Mouse (Mus musculus) limb, embryonic 12.5 days (tissue): ENCODE measurements around the gene Sorl1. TPM values are rescaled to one million over a fixed set of nuclear protein-coding genes. Genes with fewer than 3 reads are reported as not detected.

Experiments
- ATAC-seq: fragments of 200-750 bp; cut with Nextera tagmentation; 2 replicates; pipeline ENCODE4 v1.8.0; 2017; ENCODE audit warnings: low read depth, moderate TSS enrichment; ENCODE audit not compliant: insufficient number of reproducible peaks, insufficient read depth, low FRiP score, low TSS enrichment
- H3K27ac ChIP-seq: fragments of 300-500 bp; sonication (generic); 2 replicates; pipeline ENCODE4 v1.5.1; 2016; ENCODE audit warnings: mild to moderate bottlenecking, moderate library complexity
- H3K27me3 ChIP-seq: fragments of 300-500 bp; sonication (generic); 2 replicates; pipeline ENCODE4 v1.6.1; 2016; ENCODE audit warnings: mild to moderate bottlenecking, moderate library complexity
- H3K36me3 ChIP-seq: fragments of 300-500 bp; sonication (generic); 2 replicates; pipeline ENCODE4 v1.6.1; 2016; ENCODE audit warnings: mild to moderate bottlenecking, moderate library complexity
- H3K4me1 ChIP-seq: fragments of 300-500 bp; sonication (generic); replicated peaks from 2 replicates; pipeline ENCODE4 v1.6.1; 2016
- H3K4me2 ChIP-seq: fragments of 300-500 bp; sonication (generic); 2 replicates; pipeline ENCODE4 v1.6.1; 2016; ENCODE audit warnings: mild to moderate bottlenecking, moderate library complexity
- H3K4me3 ChIP-seq: fragments of 300-500 bp; sonication (generic); replicated peaks from 2 replicates; pipeline ENCODE4 v1.5.1; 2016; ENCODE audit warnings: mild to moderate bottlenecking
- H3K9ac ChIP-seq: fragments of 300-500 bp; sonication (generic); replicated peaks from 2 replicates; pipeline ENCODE4 v1.6.1; 2016; ENCODE audit warnings: mild to moderate bottlenecking, moderate library complexity
- H3K9me3 ChIP-seq: fragments of 300-500 bp; sonication (generic); 2 replicates; pipeline ENCODE4 v1.6.1; 2016; ENCODE audit warnings: mild to moderate bottlenecking, moderate library complexity
- WGBS: fragments of 180-500 bp; shearing (Covaris S2); methylation state at CpG from one replicate; pipeline ENCODE4 v1.1.7; 2016; 5-methylcytosine and 5-hydroxymethylcytosine counted together
- polyA plus RNA-seq: library from polyadenylated mRNA; unstranded; fragments of >200 nt; fragmentation: Nextera tagmentation; extraction: Ambion mirVana; gene quantifications from 2 replicates; pipeline ENCODE4 v1.2.1, GENCODE M21; 2016

The Sorl1 gene
- polyA plus RNA-seq, 1 experiment from 2014 or later: 4.6 TPM

GRCm38 (mm10) chr9:42121631-42122354 lies 2.3 kb downstream of the Sorl1 start:
- ATAC-seq: no peak
- H3K9ac ChIP-seq: no peak overlapping the region
- H3K4me1 ChIP-seq: peaks cover 10% of the 10 kb centered on the region
- no peaks in the 10 kb centered on the region for H3K36me3 ChIP-seq
- no peak overlapping the region for H3K4me3 ChIP-seq
- H3K4me2 ChIP-seq: no peak overlapping the region
- WGBS: 71% methylated on average over 10 of the region's 10 CpGs
- H3K9me3 ChIP-seq: no peaks in the 10 kb centered on the region
- peaks cover 46% of the 10 kb centered on the region for H3K27me3 ChIP-seq
- H3K27ac ChIP-seq: no peak overlapping the region

DNA sequence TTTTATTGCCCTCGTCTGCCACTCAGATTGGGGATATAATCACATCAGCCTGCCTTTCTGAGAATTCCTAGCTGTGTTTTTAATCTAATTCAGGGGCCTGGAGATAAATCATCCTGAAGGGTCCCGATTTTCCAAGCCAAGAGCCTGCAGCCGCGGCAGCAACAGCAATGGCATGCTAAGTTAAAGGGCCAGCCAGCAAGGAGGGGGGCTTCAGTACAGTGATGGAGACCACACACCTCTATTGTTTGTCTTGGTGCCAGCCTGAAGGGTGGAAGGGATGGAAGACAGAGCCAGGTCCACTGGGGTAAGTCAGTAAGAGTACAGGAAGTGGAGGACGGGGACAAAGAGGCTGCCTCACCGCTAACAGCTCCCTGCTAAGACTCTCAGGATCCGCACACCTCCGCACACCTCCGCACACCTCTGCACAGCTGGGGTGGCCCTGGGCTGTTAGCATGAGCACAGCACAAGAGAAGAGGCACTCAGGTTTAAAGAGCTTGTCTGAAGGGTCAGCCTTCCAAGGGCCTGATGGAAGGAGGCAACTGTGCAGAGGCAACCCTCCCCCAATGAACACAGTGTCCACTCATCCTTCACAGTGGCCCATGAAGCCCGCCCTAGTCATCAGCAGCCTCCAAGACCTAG lies 7.6 kb downstream of the Sorl1 start:
- peaks cover 12% of the 10 kb centered on the region for H3K27me3 ChIP-seq
- no peaks in the 10 kb centered on the region for H3K36me3 ChIP-seq
- peaks cover 27% of the 10 kb centered on the region for H3K4me1 ChIP-seq
- H3K4me2 ChIP-seq: peak overlapping the region; percentile 15; the same call in 1 of the 2 replicates
- no peak overlapping the region for H3K4me3 ChIP-seq
- no peak overlapping the region for H3K9ac ChIP-seq
- ATAC-seq: no peak
- WGBS: 52% methylated on average over 10 of the region's 10 CpGs
- H3K27ac ChIP-seq: peak overlapping the region; percentile 57
- no peaks in the 10 kb centered on the region for H3K9me3 ChIP-seq

DNA sequence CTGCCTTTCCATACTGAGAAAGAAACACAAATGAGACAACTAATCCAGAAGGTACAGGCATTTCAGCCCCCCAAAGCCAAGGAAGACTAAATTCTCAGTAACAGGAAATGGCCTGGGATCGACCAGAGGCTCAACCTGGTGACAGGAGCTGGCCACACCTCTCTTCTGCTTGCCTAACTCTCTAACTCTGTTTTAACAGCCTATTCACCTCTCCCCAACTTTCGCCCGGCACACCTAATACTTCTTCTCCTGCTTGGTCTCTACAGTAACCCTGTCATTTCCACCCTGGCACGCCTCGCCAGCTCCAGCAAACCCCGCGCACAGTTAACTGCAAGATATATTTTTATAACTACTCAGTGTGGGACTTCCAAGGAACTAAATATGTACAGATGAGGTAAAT lies 9.0 kb downstream of the Sorl1 start:
- Histone ChIP-seq H3K4me3 (no peak overlapping the region), H3K27ac (no peak overlapping the region)

GRCm38 (mm10) chr9:42113316-42113715 lies 10.8 kb downstream of the Sorl1 start:
- Histone ChIP-seq H3K4me2 (no peak overlapping the region), H3K4me1 (peaks cover 45% of the 10 kb centered on the region), H3K36me3 (no peaks in the 10 kb centered on the region), H3K27me3 (peaks cover 6% of the 10 kb centered on the region), H3K27ac (no peak overlapping the region), H3K9ac (no peak overlapping the region), H3K9me3 (no peaks in the 10 kb centered on the region), H3K4me3 (no peak overlapping the region)
- WGBS: 70% methylated on average over 5 of the region's 5 CpGs
- no peak for ATAC-seq

More for the DNA sequence above, 9.0 kb downstream of the Sorl1 start:
- Histone ChIP-seq H3K4me1 (peaks cover 31% of the 10 kb centered on the region), H3K9ac (no peak overlapping the region), H3K4me2 (no peak overlapping the region), H3K36me3 (no peaks in the 10 kb centered on the region), H3K9me3 (no peaks in the 10 kb centered on the region), H3K27me3 (peaks cover 6% of the 10 kb centered on the region; the same call in 1 of the 2 replicates)
- 0 out of 2 replicates have a peak, but pooled peaks have one; percentile 37 for ATAC-seq
- WGBS: 44% methylated on average over 7 of the region's 7 CpGs

GRCm38 (mm10) chr9:42112691-42113090 lies 11.4 kb downstream of the Sorl1 start:
- H3K4me3 ChIP-seq: no peak overlapping the region
- no peak overlapping the region for H3K9ac ChIP-seq
- no peak for ATAC-seq
- peaks cover 6% of the 10 kb centered on the region for H3K27me3 ChIP-seq
- H3K27ac ChIP-seq: no peak overlapping the region
- 82% methylated on average over 6 of the region's 6 CpGs for WGBS
- H3K4me2 ChIP-seq: no peak overlapping the region
- H3K36me3 ChIP-seq: no peaks in the 10 kb centered on the region
- H3K4me1 ChIP-seq: peaks cover 48% of the 10 kb centered on the region
- no peaks in the 10 kb centered on the region for H3K9me3 ChIP-seq

DNA sequence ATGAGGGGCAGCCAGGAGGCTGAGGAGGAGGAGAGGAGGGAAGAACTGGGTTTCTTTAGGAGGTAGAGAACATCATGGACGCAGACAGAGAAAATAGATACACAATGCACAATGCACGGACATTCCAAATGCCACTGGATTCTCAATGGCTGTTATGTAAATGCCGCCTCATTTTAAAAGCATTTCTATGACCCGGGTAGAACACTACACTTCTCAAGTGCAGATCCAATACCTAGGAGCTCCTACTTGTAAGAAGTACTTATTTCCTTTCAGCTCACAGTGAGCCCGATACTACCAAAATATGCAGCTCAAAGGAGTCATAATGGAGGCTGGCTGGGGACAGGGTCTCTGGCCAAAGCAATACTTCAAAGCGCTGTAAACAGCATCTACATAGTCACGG lies 12.8 kb downstream of the Sorl1 start:
- Histone ChIP-seq H3K4me1 (peaks cover 41% of the 10 kb centered on the region), H3K9me3 (no peaks in the 10 kb centered on the region), H3K36me3 (no peaks in the 10 kb centered on the region), H3K4me3 (no peak overlapping the region), H3K4me2 (no peak overlapping the region), H3K27ac (no peak overlapping the region), H3K9ac (no peak overlapping the region), H3K27me3 (peaks cover 6% of the 10 kb centered on the region)
- ATAC-seq: no peak
- 89% methylated on average over 7 of the region's 7 CpGs for WGBS

DNA sequence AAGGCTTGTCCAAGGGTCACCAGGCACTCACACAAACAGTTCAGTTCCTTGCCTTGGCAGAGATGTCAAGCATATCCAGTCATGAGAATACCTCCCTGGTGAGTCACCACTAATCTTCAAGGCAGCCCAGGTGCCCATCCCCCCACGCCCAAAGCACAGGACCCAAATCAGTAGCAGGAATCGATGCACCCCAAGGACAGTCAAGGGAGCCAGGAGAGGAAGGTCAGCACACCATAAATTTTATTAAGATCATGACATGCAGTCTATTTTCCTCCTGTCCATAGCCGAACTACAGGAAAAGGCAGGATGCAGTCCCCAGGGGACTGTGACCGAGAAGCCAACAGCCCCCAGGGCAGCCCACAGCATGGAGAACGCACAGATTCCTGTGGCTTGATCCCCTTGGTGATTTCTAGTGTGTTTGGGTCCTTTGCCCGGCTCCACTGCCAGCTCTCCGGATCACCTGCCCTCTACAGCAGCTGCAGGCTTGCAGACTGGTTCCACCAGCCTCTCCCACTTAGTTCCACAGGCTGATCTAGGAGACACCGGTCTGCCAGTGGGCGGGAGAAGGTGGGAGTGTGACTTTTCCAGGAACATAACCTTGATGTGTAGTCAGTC lies 14.2 kb downstream of the Sorl1 start:
- H3K36me3 ChIP-seq: no peaks in the 10 kb centered on the region
- no peak for ATAC-seq
- H3K4me3 ChIP-seq: no peak overlapping the region
- peaks cover 28% of the 10 kb centered on the region for H3K4me1 ChIP-seq
- no peak overlapping the region for H3K4me2 ChIP-seq
- no peaks in the 10 kb centered on the region for H3K9me3 ChIP-seq
- H3K9ac ChIP-seq: no peak overlapping the region
- WGBS: 48% methylated on average over 9 of the region's 9 CpGs
- no peak overlapping the region for H3K27ac ChIP-seq
- peaks cover 6% of the 10 kb centered on the region for H3K27me3 ChIP-seq

- H3K4me3 ChIP-seq: no peak overlapping the region
- H3K36me3 ChIP-seq: no peaks in the 10 kb centered on the region
- no peak overlapping the region for H3K4me2 ChIP-seq
- no peak overlapping the region for H3K9ac ChIP-seq
- H3K4me1 ChIP-seq: peaks cover 21% of the 10 kb centered on the region
- H3K9me3 ChIP-seq: no peaks in the 10 kb centered on the region
- WGBS: 52% methylated on average over 5 of the region's 5 CpGs
- H3K27ac ChIP-seq: no peak overlapping the region
- no peak for ATAC-seq
- peaks cover 6% of the 10 kb centered on the region for H3K27me3 ChIP-seq
Measured at GRCm38 (mm10) chr9:42109131-42109530, 15.0 kb downstream of the Sorl1 start.

GRCm38 (mm10) chr9:42108369-42108951 lies 15.6 kb downstream of the Sorl1 start:
- no peak for ATAC-seq

DNA sequence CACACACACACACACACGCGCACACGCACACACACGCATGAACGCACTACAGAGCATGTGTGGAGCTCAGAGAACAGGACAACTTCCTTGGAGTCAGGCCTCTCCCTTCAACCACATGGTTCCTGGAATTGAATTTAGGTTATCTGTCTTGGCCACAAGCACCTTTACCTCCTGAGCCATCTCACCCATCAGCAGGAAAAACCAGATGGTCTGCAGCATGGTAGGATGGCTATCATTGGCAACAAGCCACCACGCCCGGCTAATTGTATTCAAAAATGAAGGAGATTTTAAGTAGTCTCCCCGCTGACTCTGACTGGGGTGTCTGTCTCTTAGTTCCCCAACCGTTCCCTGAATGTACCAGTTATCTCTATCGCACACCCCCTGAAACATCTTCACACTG lies 17.0 kb downstream of the Sorl1 start:
- peaks cover 6% of the 10 kb centered on the region for H3K27me3 ChIP-seq

More at GRCm38 (mm10) chr9:42108369-42108951, 15.6 kb downstream of the Sorl1 start:
- H3K4me2 ChIP-seq: no peak overlapping the region
- no peak overlapping the region for H3K4me3 ChIP-seq
- no peak overlapping the region for H3K9ac ChIP-seq
- peaks cover 6% of the 10 kb centered on the region for H3K27me3 ChIP-seq
- H3K9me3 ChIP-seq: no peaks in the 10 kb centered on the region
- peaks cover 21% of the 10 kb centered on the region for H3K4me1 ChIP-seq
- no peaks in the 10 kb centered on the region for H3K36me3 ChIP-seq
- 57% methylated on average over 6 of the region's 6 CpGs for WGBS
- H3K27ac ChIP-seq: no peak overlapping the region

GRCm38 (mm10) chr9:42106305-42106704 lies 17.8 kb downstream of the Sorl1 start:
- Histone ChIP-seq H3K4me1 (peaks cover 21% of the 10 kb centered on the region), H3K9ac (no peak overlapping the region), H3K36me3 (no peaks in the 10 kb centered on the region), H3K9me3 (no peaks in the 10 kb centered on the region), H3K4me2 (no peak overlapping the region), H3K27me3 (no peaks in the 10 kb centered on the region; the same call in 1 of the 2 replicates), H3K27ac (no peak overlapping the region), H3K4me3 (no peak overlapping the region)
- ATAC-seq: no peak
- WGBS: 90% methylated on average over 7 of the region's 7 CpGs

More for the DNA sequence above, 17.0 kb downstream of the Sorl1 start:
- Histone ChIP-seq H3K4me1 (peaks cover 21% of the 10 kb centered on the region), H3K9me3 (no peaks in the 10 kb centered on the region), H3K27ac (no peak overlapping the region), H3K36me3 (no peaks in the 10 kb centered on the region), H3K4me3 (no peak overlapping the region), H3K9ac (no peak overlapping the region), H3K4me2 (no peak overlapping the region)
- ATAC-seq: no peak
- WGBS: 96% methylated on average over 10 of the region's 10 CpGs
